Comparison of ENCODE assay signal across 8 mouse cellular contexts in genomic region chr9:21165952-21166451, GRCm38 (mm10). TPM values are rescaled to one million over a fixed set of nuclear protein-coding genes. Genes with fewer than 3 reads are reported as not detected.
DNase-seq lines count a peak whose midpoint lies in the region; ATAC-seq and TF ChIP-seq lines count a peak whose summit lies in the region.

No protein-coding gene starts in this region.

- intact Hi-C loops in heart, postnatal 25 days (cut with DNase I), result loop anchor here (1.0 kb wide), 1 partner anchor 12 kb away; no protein-coding TSS in a partner anchor

- no peaks in the 10 kb centered on the region for H3K9me3 ChIP-seq in forebrain, postnatal 0 days (ENCODE audit: low read length)
- no peaks in the 10 kb centered on the region for H3K9me3 ChIP-seq in liver, embryonic 16.5 days (replicated peaks; ENCODE audit: control insufficient read depth, low read length)

- WGBS in forebrain, postnatal 0 days, result 1% methylated on average over 46 of the region's 47 CpGs
- WGBS in liver, embryonic 16.5 days (ENCODE audit: insufficient replicate concordance), result under 1% methylated on average over 46 of the region's 47 CpGs

- H3K4me3 ChIP-seq in forebrain, postnatal 0 days (ENCODE audit: low read depth, low read length), result peak overlapping the region; percentile 62
- H3K4me3 ChIP-seq in liver, embryonic 16.5 days (ENCODE audit: low read depth, low read length), result peak overlapping the region; percentile 53

- ATAC-seq in Patski, result peak; percentile 27
- ATAC-seq in forebrain, postnatal 0 days, result peak; percentile 32
- no peak for ATAC-seq in liver, embryonic 16.5 days (ENCODE audit: low read depth)

- H3K4me2 ChIP-seq in forebrain, postnatal 0 days (ENCODE audit: low read depth), result peak overlapping the region; percentile 88
- peak overlapping the region; percentile 61 for H3K4me2 ChIP-seq in liver, embryonic 16.5 days (ENCODE audit: low read depth, low read length)

- H3K9ac ChIP-seq in forebrain, postnatal 0 days, result peak overlapping the region; percentile 70
- peak overlapping the region; percentile 41; the same call in 1 of the 2 replicates for H3K9ac ChIP-seq in liver, embryonic 16.5 days (ENCODE audit: low read depth, low read length)

- H3K36me3 ChIP-seq in forebrain, postnatal 0 days (ENCODE audit: insufficient read depth), result no peaks in the 10 kb centered on the region
- no peaks in the 10 kb centered on the region for H3K36me3 ChIP-seq in liver, embryonic 16.5 days (ENCODE audit: control insufficient read depth, insufficient read depth)

- H3K4me1 ChIP-seq in forebrain, postnatal 0 days (ENCODE audit: insufficient read depth), result no peaks in the 10 kb centered on the region; the same call in 1 of the 2 replicates
- H3K4me1 ChIP-seq in liver, embryonic 16.5 days (ENCODE audit: control insufficient read depth, low read depth, low read length), result peaks cover 56% of the 10 kb centered on the region

- no peak for TF ChIP-seq CTCF in Patski (IDR thresholded peaks at IDR 0.05)
- TF ChIP-seq CTCF in forebrain, postnatal 0 days (IDR thresholded peaks at IDR 0.05; ENCODE audit: low read depth), result peak; percentile 84

- POLR2A ChIA-PET in Patski (lab: Charles Lee), result no interaction called here

- in situ Hi-C loops in Patski (cut with MboI; ENCODE audit: low pct_unique_long_range_greater_than_20kb), result no loop called here

- no peaks in the 10 kb centered on the region for H3K27me3 ChIP-seq in Patski
- H3K27me3 ChIP-seq in forebrain, postnatal 0 days (ENCODE audit: insufficient read depth, low read length), result peaks cover 21% of the 10 kb centered on the region
- H3K27me3 ChIP-seq in liver, embryonic 16.5 days (ENCODE audit: control insufficient read depth, insufficient read depth, low read depth, low read length), result peaks cover 57% of the 10 kb centered on the region

- CTCF ChIA-PET in Patski (lab: Charles Lee), result interaction anchor here (1.3 to 3.7 kb wide), 3 partner anchors 14 to 55 kb away, joined by 4 to 18 read pairs (median 14); no protein-coding TSS in a partner anchor

- peak; percentile 37 to 65 for DNase-seq in heart, adult 18-20 months
- no peak for DNase-seq in heart, postnatal 25 days (ENCODE audit: low spot score)
- no peak for DNase-seq in Patski (ENCODE audit: low read depth, low spot score)
- DNase-seq in forebrain, postnatal 0 days, result peak; percentile 81
- DNase-seq in kidney, adult 9 months, result peak; percentile 42
- peak; percentile 62 for DNase-seq in right cerebral cortex, adult 18-20 months
- no peak for DNase-seq in ovary, adult 18-20 months (ENCODE audit: low spot score)

- 0 out of 2 replicates have a peak overlapping the region, but pooled peaks have one; percentile 4 for H3K27ac ChIP-seq in forebrain, postnatal 0 days (ENCODE audit: low read depth, low read length)
- no peak overlapping the region for H3K27ac ChIP-seq in liver, embryonic 16.5 days (ENCODE audit: low read length)

RNA-seq across cellular contexts. Expression of gene Pde4a, which starts 0.5 kb away (rescaled TPM):
- 10 to 100 TPM; 52.5 to 59.1 TPM for total RNA-seq in heart, adult 18-20 months (2021)
- 10 to 100 TPM; 47.1 to 51.6 TPM for total RNA-seq in heart, postnatal 25 days (2021)
- polyA plus RNA-seq in Patski (2021), result 3.0 TPM
- 19.8 and 20.0 TPM in 2 replicates for total RNA-seq in forebrain, postnatal 0 days (2014; rRNA removed)
- 26.2 and 41.6 TPM in 2 replicates for polyA plus RNA-seq in forebrain, postnatal 0 days (2015; fragmentation: Nextera tagmentation; extraction: Ambion mirVana)
- 1.6 and 1.9 TPM in 2 replicates for polyA plus RNA-seq in liver, embryonic 16.5 days (2015; fragmentation: Nextera tagmentation; extraction: Ambion mirVana)

RNA-seq across cellular contexts. Expression of gene Cdc37, which starts 16.2 kb away (rescaled TPM):
- 100 to 1,000 TPM; 160 to 168 TPM for total RNA-seq in heart, adult 18-20 months (2021)
- total RNA-seq in heart, postnatal 25 days (2021), result 100 to 1,000 TPM; 158 to 160 TPM
- polyA plus RNA-seq in Patski (2021), result 312 TPM
- total RNA-seq in forebrain, postnatal 0 days (2014; rRNA removed), result 39.5 and 42.1 TPM in 2 replicates
- 186 and 191 TPM in 2 replicates for polyA plus RNA-seq in forebrain, postnatal 0 days (2015; fragmentation: Nextera tagmentation; extraction: Ambion mirVana)
- polyA plus RNA-seq in liver, embryonic 16.5 days (2015; fragmentation: Nextera tagmentation; extraction: Ambion mirVana), result 104 and 106 TPM in 2 replicates

RNA-seq across cellular contexts. Expression of gene Tyk2, which starts 35.0 kb away (rescaled TPM):
- 10 to 100 TPM in 1 of 2 experiments, 1 to 10 TPM in 1; 8.0 to 10.3 TPM for total RNA-seq in heart, adult 18-20 months (2021)
- total RNA-seq in heart, postnatal 25 days (2021), result 1 to 10 TPM; 8.5 to 8.6 TPM
- 20.3 TPM for polyA plus RNA-seq in Patski (2021)
- total RNA-seq in forebrain, postnatal 0 days (2014; rRNA removed), result 9.4 and 11.0 TPM in 2 replicates
- 3.8 and 5.0 TPM in 2 replicates for polyA plus RNA-seq in forebrain, postnatal 0 days (2015; fragmentation: Nextera tagmentation; extraction: Ambion mirVana)
- polyA plus RNA-seq in liver, embryonic 16.5 days (2015; fragmentation: Nextera tagmentation; extraction: Ambion mirVana), result 8.0 and 8.9 TPM in 2 replicates

Comparison
In these comparisons a context has a peak if more than half of its experiments do, and no peak if none do; other contexts are left out.
1. DNase-seq: peak in heart, adult 18-20 months (2 of 2), forebrain, postnatal 0 days (single experiment), kidney, adult 9 months (single experiment) and right cerebral cortex, adult 18-20 months (single experiment); none in heart, postnatal 25 days (single experiment), Patski (single experiment) and ovary, adult 18-20 months (single experiment).